Mouse (Mus musculus) MEL (cell line): ENCODE measurements around the gene Cyb5r2. TPM values are rescaled to one million over a fixed set of nuclear protein-coding genes. Genes with fewer than 3 reads are reported as not detected.

Experiments
- DNase-seq: peaks from one replicate; pipeline ENCODE4 v3.0.0; 2011; ENCODE audit warnings: low read depth, low spot score
- H3K27ac ChIP-seq: 2 replicates; pipeline ENCODE4 v1.5.1; 2012; ENCODE audit warnings: low read depth, mild to moderate bottlenecking, control low read depth, low read length, moderate library complexity; ENCODE audit not compliant: control insufficient read depth
- H3K27me3 ChIP-seq, 2 experiments: fragments of 150-350 bp in 1 of 2; sonication (generic) in 1 of 2; 2 replicates each; pipeline ENCODE4 v1.6.1; 2012; ENCODE audit warnings: low read length in 2 of 2, mild to moderate bottlenecking in 2 of 2, improper control_type of control experiment in 1 of 2, moderate library complexity in 1 of 2; ENCODE audit not compliant: insufficient read depth in 2 of 2, control insufficient read depth in 1 of 2
- H3K36me3 ChIP-seq, 2 experiments: 2 replicates each; pipeline ENCODE4 v1.6.1; 2012 to 2014; ENCODE audit warnings: low read length in 2 of 2, improper control_type of control experiment in 1 of 2, inconsistent platforms in 1 of 2, mild to moderate bottlenecking in 1 of 2; ENCODE audit not compliant: insufficient read depth in 2 of 2, control insufficient read depth in 1 of 2
- H3K4me1 ChIP-seq, 2 experiments: fragments of 150-350 bp in 1 of 2; sonication (generic) in 1 of 2; 2 replicates each; pipeline ENCODE4 v1.6.1; 2012; ENCODE audit warnings: low read length in 2 of 2, improper control_type of control experiment in 1 of 2, mild to moderate bottlenecking in 1 of 2; ENCODE audit not compliant: insufficient read depth in 2 of 2, control insufficient read depth in 1 of 2
- H3K4me3 ChIP-seq, 2 experiments: fragments of 150-350 bp in 1 of 2; sonication (generic) in 1 of 2; 2 replicates each; pipeline ENCODE4 v1.5.1; 2012; ENCODE audit warnings: low read depth in 2 of 2, low read length in 2 of 2, mild to moderate bottlenecking in 2 of 2, moderate library complexity in 2 of 2, control low read depth in 1 of 2, improper control_type of control experiment in 1 of 2; ENCODE audit not compliant: control insufficient read depth in 1 of 2, insufficient read depth in 1 of 2
- H3K79me2 ChIP-seq: 2 replicates; pipeline ENCODE4 v1.6.1; 2012; ENCODE audit warnings: mild to moderate bottlenecking, low read length, moderate library complexity; ENCODE audit not compliant: control insufficient read depth, poor library complexity, insufficient read depth
- H3K9ac ChIP-seq: 2 replicates; pipeline ENCODE4 v1.6.1; 2012; ENCODE audit warnings: low read depth, mild to moderate bottlenecking, control low read depth, low read length, moderate library complexity; ENCODE audit not compliant: control insufficient read depth, poor library complexity, severe bottlenecking
- H3K9me3 ChIP-seq: fragments of 150-350 bp; sonication (generic); replicated peaks from 2 replicates; pipeline ENCODE4 v1.6.1; 2012; ENCODE audit warnings: mild to moderate bottlenecking, low read length, improper control_type of control experiment, moderate library complexity; ENCODE audit not compliant: insufficient read depth
- BHLHE40 ChIP-seq: IDR thresholded peaks from 2 replicates; pipeline ENCODE4 v1.6.1; 2012; ENCODE audit warnings: low read depth, mild to moderate bottlenecking, inconsistent platforms, low read length, improper control_type of control experiment, borderline replicate concordance
- CHD1 ChIP-seq: IDR thresholded peaks from 2 replicates; pipeline ENCODE4 v1.6.1; 2012; ENCODE audit warnings: low read depth, mild to moderate bottlenecking, inconsistent platforms, low read length, improper control_type of control experiment
- CHD2 ChIP-seq: IDR thresholded peaks from 2 replicates; pipeline ENCODE4 v1.6.1; 2011; ENCODE audit warnings: low read length, improper control_type of control experiment
- CTCF ChIP-seq, 3 experiments: IDR thresholded peaks in 2 of 3; conservative IDR thresholded peaks in 1 of 3; 2 replicates each; pipeline ENCODE4 v1.5.1; 2011 to 2012; ENCODE audit warnings: low read length in 3 of 3, low read depth in 2 of 3, mild to moderate bottlenecking in 2 of 3, improper control_type of control experiment in 1 of 3, inconsistent platforms in 1 of 3, mixed read lengths in 1 of 3, moderate library complexity in 1 of 3; ENCODE audit not compliant: control insufficient read depth in 1 of 3, insufficient read depth in 1 of 3, poor library complexity in 1 of 3, severe bottlenecking in 1 of 3
- GATA1 ChIP-seq: IDR thresholded peaks from 2 replicates; pipeline ENCODE4 v1.6.1; 2011; ENCODE audit warnings: low read depth, low read length, improper control_type of control experiment
- JUND ChIP-seq: IDR thresholded peaks from 2 replicates; pipeline ENCODE4 v1.6.1; 2011; ENCODE audit warnings: low read depth, mild to moderate bottlenecking, improper control_type of control experiment, low read length
- KAT2A ChIP-seq: conservative IDR thresholded peaks from 2 replicates; pipeline ENCODE4 v1.6.1; 2012; ENCODE audit warnings: low read depth, low read length, improper control_type of control experiment, inconsistent platforms
- MXI1 ChIP-seq: IDR thresholded peaks from 2 replicates; pipeline ENCODE4 v1.6.1; 2011; ENCODE audit warnings: mild to moderate bottlenecking, low read depth, low read length, improper control_type of control experiment
- MYC ChIP-seq: IDR thresholded peaks from 2 replicates; pipeline ENCODE4 v1.6.1; 2011; ENCODE audit warnings: low read depth, mild to moderate bottlenecking, low read length, improper control_type of control experiment, moderate library complexity
- POLR2A ChIP-seq, 2 experiments: IDR thresholded peaks; 2 replicates each; pipeline ENCODE4 v1.6.1; 2011 to 2012; ENCODE audit warnings: low read length in 2 of 2, mild to moderate bottlenecking in 2 of 2, control low read depth in 1 of 2, improper control_type of control experiment in 1 of 2, low read depth in 1 of 2, moderate library complexity in 1 of 2; ENCODE audit not compliant: control insufficient read depth in 1 of 2, insufficient read depth in 1 of 2, poor library complexity in 1 of 2
- RCOR1 ChIP-seq: IDR thresholded peaks from 2 replicates; pipeline ENCODE4 v1.6.1; 2012; ENCODE audit warnings: low read depth, mild to moderate bottlenecking, inconsistent platforms, low read length, improper control_type of control experiment
- SIN3A ChIP-seq: IDR thresholded peaks from 2 replicates; pipeline ENCODE4 v1.6.1; 2012; ENCODE audit warnings: low read length, improper control_type of control experiment, inconsistent platforms
- TAL1 ChIP-seq: IDR thresholded peaks from 2 replicates; pipeline ENCODE4 v1.6.1; 2012; ENCODE audit warnings: mild to moderate bottlenecking, inconsistent platforms, low read length, moderate library complexity, mixed read lengths
- TBP ChIP-seq: IDR thresholded peaks from 2 replicates; pipeline ENCODE4 v1.8.0; 2011; ENCODE audit warnings: low read depth, low read length, improper control_type of control experiment
- TCF12 ChIP-seq: IDR thresholded peaks from 2 replicates; pipeline ENCODE4 v1.6.1; 2014; ENCODE audit warnings: low read depth, mild to moderate bottlenecking, inconsistent platforms, low read length, improper control_type of control experiment, moderate library complexity
- UBTF ChIP-seq: IDR thresholded peaks from 2 replicates; pipeline ENCODE4 v1.6.1; 2012; ENCODE audit warnings: low read depth, mild to moderate bottlenecking, inconsistent platforms, low read length, improper control_type of control experiment, moderate library complexity, borderline replicate concordance; ENCODE audit not compliant: insufficient read depth
- USF1 ChIP-seq: IDR thresholded peaks from 2 replicates; pipeline ENCODE4 v1.6.1; 2014; ENCODE audit warnings: low read depth, mild to moderate bottlenecking, inconsistent platforms, low read length, improper control_type of control experiment, moderate library complexity
- USF2 ChIP-seq, 2 experiments: IDR thresholded peaks; 2 replicates each; pipeline ENCODE4 v1.6.1; 2011 to 2012; ENCODE audit warnings: improper control_type of control experiment in 2 of 2, low read length in 2 of 2, borderline replicate concordance in 1 of 2, inconsistent platforms in 1 of 2, low read depth in 1 of 2, mild to moderate bottlenecking in 1 of 2; ENCODE audit not compliant: insufficient read depth in 1 of 2
- ZKSCAN1 ChIP-seq: IDR thresholded peaks from 2 replicates; pipeline ENCODE4 v1.6.1; 2012; ENCODE audit warnings: low read depth, mild to moderate bottlenecking, inconsistent platforms, low read length, improper control_type of control experiment, moderate library complexity
- polyA plus RNA-seq, 2 experiments: library from polyadenylated mRNA; stranded (reverse) in 1 of 2; unstranded in 1 of 2; fragments of >175 nt in 1 of 2; fragments of >200 nt in 1 of 2; gene quantifications; 2 replicates each; pipeline versions ENCODE4 v1.2.1 to v1.2.4; 2012; ENCODE audit warnings: low replicate concordance in 2 of 2, low read depth in 1 of 2; ENCODE audit not compliant: insufficient read length in 2 of 2, insufficient read depth in 1 of 2, missing spikeins in 1 of 2
- total RNA-seq: library from RNA; depleted of rRNA; stranded (reverse); fragments of 300-350 nt; gene quantifications from 2 replicates; pipeline ENCODE4 v1.2.3, GENCODE M21; 2012

Gene Cyb5r2
- total and polyA plus RNA-seq, 3 experiments, result not detected

DNA sequence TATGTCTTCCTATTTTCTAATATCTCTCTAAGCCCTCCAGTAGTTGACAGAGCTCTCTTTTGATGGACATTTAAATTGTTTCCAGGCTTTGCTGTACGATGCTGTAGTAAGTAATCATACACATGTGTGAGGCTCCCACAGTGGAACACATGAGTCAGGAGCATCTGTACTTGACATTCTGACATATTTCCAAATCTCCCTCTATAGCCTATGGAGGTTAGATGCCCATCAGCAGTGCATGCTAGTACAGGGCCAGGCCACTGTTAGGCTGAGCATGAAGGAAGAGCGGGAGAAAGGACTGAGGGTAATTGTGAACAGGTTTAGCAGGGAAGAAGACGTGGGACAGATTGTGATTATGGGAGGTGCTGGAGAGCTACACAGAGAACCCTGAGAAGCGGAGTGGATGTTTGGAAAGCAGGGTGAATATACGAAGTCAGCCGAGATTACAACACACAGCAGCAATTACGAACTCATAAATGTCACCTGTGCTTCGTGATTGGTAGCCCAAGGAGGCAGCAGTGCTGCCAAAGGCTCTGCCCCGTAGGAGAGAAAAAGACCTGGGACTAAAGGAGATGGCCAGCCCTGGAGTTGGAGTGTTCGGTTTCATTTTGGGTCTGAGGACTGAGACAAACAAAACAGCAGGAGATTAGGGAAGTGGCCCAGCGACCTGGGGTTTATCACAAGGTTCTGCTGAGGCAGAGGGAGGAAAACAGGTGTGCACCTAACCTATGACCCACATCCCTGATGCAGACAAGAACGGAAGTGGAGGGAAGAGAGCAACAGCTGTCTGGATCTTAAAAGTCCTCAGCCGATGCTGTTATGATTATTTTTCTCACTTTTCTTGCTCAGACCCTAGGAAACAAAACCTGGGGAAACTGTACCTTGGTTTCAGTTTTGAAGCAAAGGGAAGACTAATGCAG lies 55.1 kb downstream of the Cyb5r2 start:
- Histone ChIP-seq H3K27me3 (no peaks in the 10 kb centered on the region), H3K27ac (no peak overlapping the region), H3K4me1 (no peaks in the 10 kb centered on the region)
- TF ChIP-seq SIN3A (no peak), CHD2 (no peak), RCOR1 (no peak), USF2 (IDR thresholded peaks at IDR 0.05; ENCODE audit: borderline replicate concordance in 1 of 2, insufficient read depth in 1 of 2, low read depth in 1 of 2, low read length in 2 of 2) (no peak), BHLHE40 (no peak)
- TF ChIP-seq, all 39 proteins: peak for 0
- Histone ChIP-seq H3K36me3 (no peaks in the 10 kb centered on the region), H3K9me3 (no peaks in the 10 kb centered on the region), H3K4me3 (no peak overlapping the region), H3K79me2 (no peaks in the 10 kb centered on the region), H3K9ac (no peak overlapping the region)
- DNase-seq, result no peak

DNA sequence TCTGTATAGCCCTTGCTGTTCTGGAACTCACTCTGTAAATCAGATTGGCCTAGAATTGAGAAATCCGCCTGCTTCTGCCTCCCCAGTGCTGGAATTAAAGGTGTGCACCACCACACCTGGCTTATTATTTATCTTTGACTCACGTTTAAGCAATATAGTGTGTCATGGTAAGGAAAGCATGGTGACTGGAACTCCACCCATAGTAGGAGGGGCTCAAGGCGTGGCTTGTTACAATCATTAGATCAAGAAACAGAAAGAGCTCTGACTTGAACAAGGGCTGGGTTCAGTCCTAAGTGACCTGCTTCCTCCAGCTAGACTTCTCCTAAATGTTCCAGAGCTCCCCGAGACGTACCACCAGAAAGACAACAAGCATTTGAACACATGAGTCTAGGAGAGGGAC lies 57.2 kb downstream of the Cyb5r2 start:
- Histone ChIP-seq H3K4me1 (no peaks in the 10 kb centered on the region), H3K36me3 (no peaks in the 10 kb centered on the region), H3K9ac (no peak overlapping the region), H3K4me3 (no peak overlapping the region), H3K27me3 (no peaks in the 10 kb centered on the region), H3K79me2 (no peaks in the 10 kb centered on the region), H3K9me3 (no peaks in the 10 kb centered on the region), H3K27ac (no peak overlapping the region)
- no peak for DNase-seq
- TF ChIP-seq SIN3A, result no peak
- no peak for TF ChIP-seq MXI1
- no peak for TF ChIP-seq UBTF
- TF ChIP-seq RCOR1, result no peak
- TF ChIP-seq BHLHE40, result no peak
- TF ChIP-seq POLR2A (IDR thresholded peaks at IDR 0.05; ENCODE audit: control insufficient read depth in 1 of 2, insufficient read depth in 1 of 2, low read depth in 1 of 2, low read length in 2 of 2, poor library complexity in 1 of 2), result no peak
- TF ChIP-seq TAL1, result no peak
- TF ChIP-seq CTCF (IDR thresholded peaks at IDR 0.05 in 2 of 3, conservative IDR thresholded peaks at IDR 0.05 in 1 of 3; ENCODE audit: control insufficient read depth in 1 of 3, insufficient read depth in 1 of 3, low read depth in 2 of 3, low read length in 3 of 3, poor library complexity in 1 of 3, severe bottlenecking in 1 of 3), result no peak
- no peak for TF ChIP-seq JUND
- TF ChIP-seq GATA1, result no peak
- no peak for TF ChIP-seq TBP
- no peak for TF ChIP-seq TCF12
- no peak for TF ChIP-seq CHD2
- no peak for TF ChIP-seq KAT2A
- TF ChIP-seq MYC, result no peak
- no peak for TF ChIP-seq CHD1
- no peak for TF ChIP-seq USF1
- no peak for TF ChIP-seq ZKSCAN1
